Mouse (Mus musculus) heart, postnatal 0 days (tissue): Measurements from ENCODE around the gene Astn2. TPM values are rescaled to one million over a fixed set of nuclear protein-coding genes. Genes with fewer than 3 reads are reported as not detected.

Source experiments
- ATAC-seq: fragments of 200-750 bp; cut with Nextera tagmentation; 2 replicates; pipeline ENCODE4 v1.8.0; 2017; ENCODE audit warnings: low read depth, moderate number of reproducible peaks, moderate library complexity; ENCODE audit not compliant: insufficient read depth
- DNase-seq: peaks from one replicate; pipeline ENCODE4 v3.0.0-alpha.2; 2016; ENCODE audit warnings: low spot score
- H3K27ac ChIP-seq: fragments of 300-500 bp; sonication (generic); 2 replicates; pipeline ENCODE4 v1.5.1; 2014; ENCODE audit warnings: low read depth, mild to moderate bottlenecking
- H3K27me3 ChIP-seq: fragments of 300-500 bp; sonication (generic); 2 replicates; pipeline ENCODE4 v1.6.1; 2014; ENCODE audit warnings: low read length, mixed read lengths; ENCODE audit not compliant: control insufficient read depth, insufficient read depth
- H3K36me3 ChIP-seq: fragments of 300-500 bp; sonication (generic); replicated peaks from 2 replicates; pipeline ENCODE4 v1.6.1; 2014; ENCODE audit warnings: low read length, mixed read lengths; ENCODE audit not compliant: control insufficient read depth, insufficient read depth
- H3K4me1 ChIP-seq: fragments of 300-500 bp; sonication (generic); 2 replicates; pipeline ENCODE4 v1.6.1; 2014; ENCODE audit warnings: antibody characterized with exemption; ENCODE audit not compliant: control insufficient read depth, insufficient read depth
- H3K4me2 ChIP-seq: fragments of 300-500 bp; sonication (generic); 2 replicates; pipeline ENCODE4 v1.6.1; 2014; ENCODE audit warnings: low read depth, mild to moderate bottlenecking, low read length, moderate library complexity
- H3K4me3 ChIP-seq: fragments of 300-500 bp; sonication (generic); 2 replicates; pipeline ENCODE4 v1.5.1; 2014; ENCODE audit warnings: low read depth, low read length
- H3K9ac ChIP-seq: fragments of 300-500 bp; sonication (generic); replicated peaks from 2 replicates; pipeline ENCODE4 v1.6.1; 2014; ENCODE audit warnings: low read depth, low read length, mixed read lengths
- H3K9me3 ChIP-seq: fragments of 300-500 bp; sonication (generic); replicated peaks from 2 replicates; pipeline ENCODE4 v1.6.1; 2016; ENCODE audit warnings: low read length; ENCODE audit not compliant: control insufficient read depth
- CTCF ChIP-seq: IDR thresholded peaks from 2 replicates; pipeline ENCODE4 v1.5.1; 2016; ENCODE audit warnings: antibody characterized with exemption, control low read depth, low read depth
- EP300 ChIP-seq: IDR thresholded peaks from 2 replicates; pipeline ENCODE4 v1.6.1; 2016; ENCODE audit warnings: antibody characterized with exemption, low read depth
- WGBS: fragments of 180-500 bp; shearing (Covaris S2); extraction: QIAGEN DNeasy Blood & Tissue Kit; methylation state at CpG from one replicate; pipeline ENCODE4 v1.1.7; 2014; 5-methylcytosine and 5-hydroxymethylcytosine counted together
- polyA plus RNA-seq: library from polyadenylated mRNA; unstranded; fragments of >200 nt; fragmentation: Nextera tagmentation; extraction: Ambion mirVana; gene quantifications from 2 replicates; pipeline ENCODE4 v1.2.1, GENCODE M21; 2015
- total RNA-seq: library from RNA; depleted of rRNA; stranded (reverse); fragments of >200 nt; gene quantifications from 2 replicates; pipeline ENCODE4 v1.2.3, GENCODE M21; 2014; ENCODE audit warnings: low replicate concordance

Astn2 gene
- total and polyA plus RNA-seq, 2 experiments from 2014 or later: 0.25 to 3.7 TPM

GRCm38 (mm10) chr4:65367135-65367534, 1037.3 kb downstream of the Astn2 start:
- TF ChIP-seq CTCF (no peak), EP300 (no peak)
- H3K4me2 ChIP-seq: no peak overlapping the region
- H3K4me1 ChIP-seq: no peaks in the 10 kb centered on the region
- ATAC-seq (no peak), DNase-seq (no peak)
- no peaks in the 10 kb centered on the region for H3K27me3 ChIP-seq
- no peak overlapping the region for H3K9ac ChIP-seq
- H3K4me3 ChIP-seq: no peak overlapping the region
- H3K9me3 ChIP-seq: no peaks in the 10 kb centered on the region
- H3K36me3 ChIP-seq: no peaks in the 10 kb centered on the region
- no peak overlapping the region for H3K27ac ChIP-seq

GRCm38 (mm10) chr4:65354580-65354979, 1049.8 kb downstream of the Astn2 start:
- WGBS: 57% methylated on average over 4 of the region's 4 CpGs
- ATAC-seq: no peak
- H3K27ac ChIP-seq: no peak overlapping the region
- H3K9ac ChIP-seq: no peak overlapping the region
- H3K4me1 ChIP-seq: no peaks in the 10 kb centered on the region
- no peak overlapping the region for H3K4me2 ChIP-seq
- no peak for DNase-seq
- H3K36me3 ChIP-seq: no peaks in the 10 kb centered on the region
- H3K4me3 ChIP-seq: no peak overlapping the region
- no peaks in the 10 kb centered on the region for H3K27me3 ChIP-seq
- no peaks in the 10 kb centered on the region for H3K9me3 ChIP-seq
- TF ChIP-seq CTCF (no peak), EP300 (no peak)

- ATAC-seq: no peak
- no peak overlapping the region for H3K9ac ChIP-seq
Measured at GRCm38 (mm10) chr4:65350521-65350920, 1053.9 kb downstream of the Astn2 start.

GRCm38 (mm10) chr4:65341766-65342165, 1062.6 kb downstream of the Astn2 start:
- Histone ChIP-seq H3K27me3 (no peaks in the 10 kb centered on the region), H3K27ac (no peak overlapping the region), H3K4me1 (no peaks in the 10 kb centered on the region), H3K9me3 (no peaks in the 10 kb centered on the region), H3K4me3 (no peak overlapping the region), H3K36me3 (no peaks in the 10 kb centered on the region), H3K4me2 (no peak overlapping the region), H3K9ac (no peak overlapping the region)
- ATAC-seq (no peak), DNase-seq (no peak)
- WGBS: 67% methylated on average over 3 of the region's 3 CpGs
- TF ChIP-seq EP300 (no peak), CTCF (no peak)

More at GRCm38 (mm10) chr4:65350521-65350920, 1053.9 kb downstream of the Astn2 start:
- no peak overlapping the region for H3K4me2 ChIP-seq
- H3K9me3 ChIP-seq: no peaks in the 10 kb centered on the region
- TF ChIP-seq CTCF: no peak
- TF ChIP-seq EP300: no peak
- 76% methylated on average over 7 of the region's 7 CpGs for WGBS
- no peak overlapping the region for H3K27ac ChIP-seq
- H3K4me1 ChIP-seq: no peaks in the 10 kb centered on the region
- H3K27me3 ChIP-seq: no peaks in the 10 kb centered on the region
- DNase-seq: no peak
- no peaks in the 10 kb centered on the region for H3K36me3 ChIP-seq
- H3K4me3 ChIP-seq: no peak overlapping the region

- ATAC-seq: no peak
- Histone ChIP-seq H3K27me3 (no peaks in the 10 kb centered on the region), H3K4me2 (no peak overlapping the region), H3K4me3 (no peak overlapping the region), H3K9ac (no peak overlapping the region), H3K4me1 (no peaks in the 10 kb centered on the region), H3K9me3 (no peaks in the 10 kb centered on the region), H3K27ac (no peak overlapping the region), H3K36me3 (no peaks in the 10 kb centered on the region)
- no peak for TF ChIP-seq EP300
- no peak for TF ChIP-seq CTCF
- 36% methylated on average over 1 of the region's 1 CpGs for WGBS
- no peak for DNase-seq
Measured at GRCm38 (mm10) chr4:65333718-65334117, 1070.7 kb downstream of the Astn2 start.
